Mouse (Mus musculus) brain, embryonic 14.5 days (tissue): ENCODE data around the gene Ino80d.

Experiments
- CTCF ChIP-seq: fragments of 200-500 bp; IDR thresholded peaks from 2 replicates; pipeline ENCODE4 v1.5.1; 2012; ENCODE audit warnings: inconsistent platforms, mild to moderate bottlenecking, moderate library complexity, borderline replicate concordance; ENCODE audit not compliant: insufficient read depth, insufficient read length; ENCODE audit errors: extremely low read depth
- POLR2A ChIP-seq: fragments of 200-500 bp; IDR thresholded peaks from 2 replicates; pipeline ENCODE4 v1.6.1; 2012; ENCODE audit warnings: mild to moderate bottlenecking, inconsistent platforms, borderline replicate concordance; ENCODE audit not compliant: poor library complexity, insufficient read depth, insufficient read length, severe bottlenecking; ENCODE audit errors: extremely low read depth

DNA sequence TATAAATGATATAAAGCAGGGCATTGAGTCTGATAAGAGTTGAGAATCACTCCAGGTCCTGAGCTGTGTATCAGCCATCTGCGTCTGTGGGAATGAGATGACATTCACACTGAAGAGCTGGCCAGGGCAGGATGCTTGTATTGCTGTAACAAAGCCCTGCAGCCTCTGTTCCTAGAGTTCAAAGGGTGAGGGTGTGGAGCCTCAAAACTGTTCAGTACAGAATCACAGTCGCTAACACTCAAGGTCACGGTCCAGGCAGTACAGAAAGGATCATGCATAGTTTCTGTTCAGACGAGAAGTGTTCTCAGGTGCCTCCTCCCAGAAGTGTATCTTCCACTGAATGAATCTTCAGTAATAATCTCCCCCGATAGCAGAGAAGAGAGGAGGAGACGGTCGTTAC lies 203.0 kb downstream of the Ino80d start:
- no peak for TF ChIP-seq CTCF
- TF ChIP-seq POLR2A = no peak
